Mouse (Mus musculus): Measurements from ENCODE around the gene Fgfr2. TPM values are rescaled to one million over a fixed set of nuclear protein-coding genes. Genes with fewer than 3 reads are reported as not detected.
"Not testable (repeated sequence)": the region's sequence is repeated elsewhere in the genome, so short reads cannot be mapped to it uniquely, and the experiment has no call there.

The Fgfr2 gene
- polyA plus RNA-seq, 1 experiment from 2014 or later, result 18.5 TPM

DNA sequence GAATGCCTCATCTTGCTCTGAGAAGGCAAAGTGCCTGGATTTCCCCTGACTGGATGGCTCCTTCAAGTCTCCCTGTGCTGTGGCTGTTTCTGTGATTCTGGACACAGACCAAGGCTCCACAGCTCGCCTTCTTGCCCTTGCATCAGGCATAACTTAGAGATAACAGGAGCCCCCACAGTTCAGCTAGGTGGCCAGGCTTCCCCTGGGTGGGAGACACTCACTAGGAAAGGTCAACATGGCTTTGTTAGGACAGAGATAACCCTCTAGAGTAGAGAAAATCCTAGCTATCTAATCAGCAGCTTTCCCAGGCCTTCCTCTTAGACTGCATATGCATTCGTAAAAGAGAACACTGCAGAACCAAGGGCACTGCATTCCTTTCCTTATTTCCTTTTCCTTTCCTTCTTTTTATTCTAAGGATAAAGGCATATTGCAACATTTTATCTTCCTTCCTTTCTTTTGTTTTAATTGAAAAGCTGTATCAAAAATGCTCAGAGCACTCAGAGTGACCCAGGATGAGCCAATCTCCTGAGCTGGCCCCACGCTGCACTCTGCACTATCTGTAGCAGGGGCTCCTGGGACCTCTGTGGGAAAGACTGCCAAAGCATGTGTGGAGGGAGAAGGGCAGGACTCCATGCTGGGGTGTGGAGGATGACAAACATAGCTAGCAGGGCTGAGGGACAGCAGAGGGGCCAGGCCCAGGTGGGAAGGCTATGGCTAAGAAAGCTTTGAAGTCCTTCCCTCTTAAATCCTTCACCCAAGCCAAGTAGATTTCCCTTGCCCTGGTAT is 2981.9 kb downstream of the Fgfr2 start:
- Histone ChIP-seq H3K9me3 (replicated peaks) (no peaks in the 10 kb centered on the region), H3K4me3 (no peak overlapping the region), H3K27me3 (replicated peaks) (no peaks in the 10 kb centered on the region), H3K4me1 (peaks cover 8% of the 10 kb centered on the region; the same call in 1 of the 2 replicates), H3K36me3 (no peaks in the 10 kb centered on the region), H3K4me2 (no peak overlapping the region), H3K9ac (no peak overlapping the region), H3K27ac (no peak overlapping the region)
- ATAC-seq, result no peak
- 17% methylated on average over 3 of the region's 3 CpGs for WGBS (ENCODE audit: insufficient replicate concordance)

- H3K4me1 ChIP-seq, result no peaks in the 10 kb centered on the region
- no peaks in the 10 kb centered on the region for H3K36me3 ChIP-seq
- no peak overlapping the region for H3K9ac ChIP-seq
- H3K27me3 ChIP-seq (replicated peaks), result no peaks in the 10 kb centered on the region
- no peak overlapping the region for H3K4me3 ChIP-seq
- no peak overlapping the region for H3K4me2 ChIP-seq
- H3K9me3 ChIP-seq (replicated peaks), result no peaks in the 10 kb centered on the region
- H3K27ac ChIP-seq, result no peak overlapping the region
- ATAC-seq, result no peak
- 39% methylated on average over 3 of the region's 3 CpGs for WGBS (ENCODE audit: insufficient replicate concordance)
Observed at GRCm38 (mm10) chr7:130134924-130135365, 2988.2 kb downstream of the Fgfr2 start.

DNA sequence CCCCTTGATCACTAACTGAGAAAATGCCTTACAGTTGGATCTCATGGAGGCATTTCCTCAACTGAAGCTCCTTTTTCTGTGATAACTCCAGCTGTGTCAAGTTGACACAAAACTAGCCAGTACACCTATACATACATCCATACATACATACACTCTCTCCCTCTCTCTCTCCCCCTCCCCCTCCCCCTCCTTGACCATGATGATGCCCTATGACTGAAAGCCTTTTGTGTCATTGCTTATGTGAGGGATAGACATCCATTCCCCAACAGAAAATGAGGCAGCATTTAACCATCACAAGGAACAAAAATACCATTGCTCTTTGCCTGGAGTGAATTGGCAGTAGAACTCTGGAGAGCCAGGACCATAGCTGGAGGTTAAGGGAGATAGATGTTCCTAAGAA is 2988.7 kb downstream of the Fgfr2 start:
- H3K4me3 ChIP-seq; H3K9ac ChIP-seq; ATAC-seq; H3K9me3 ChIP-seq (replicated peaks); H3K27me3 ChIP-seq (replicated peaks); H3K36me3 ChIP-seq; H3K4me2 ChIP-seq; H3K4me1 ChIP-seq; H3K27ac ChIP-seq: not testable (repeated sequence)

- H3K4me3 ChIP-seq, result no peak overlapping the region
- 73% methylated on average over 5 of the region's 5 CpGs for WGBS (ENCODE audit: insufficient replicate concordance)
- H3K9me3 ChIP-seq (replicated peaks), result no peaks in the 10 kb centered on the region
- no peaks in the 10 kb centered on the region for H3K27me3 ChIP-seq (replicated peaks)
- no peak overlapping the region for H3K9ac ChIP-seq
- no peak overlapping the region for H3K4me2 ChIP-seq
- no peak overlapping the region for H3K27ac ChIP-seq
- H3K36me3 ChIP-seq, result no peaks in the 10 kb centered on the region
- no peaks in the 10 kb centered on the region for H3K4me1 ChIP-seq
- ATAC-seq, result no peak
Observed at GRCm38 (mm10) chr7:130130226-130130625, 2992.9 kb downstream of the Fgfr2 start.

- ATAC-seq, result no peak
- H3K4me1 ChIP-seq, result no peaks in the 10 kb centered on the region
- no peaks in the 10 kb centered on the region for H3K36me3 ChIP-seq
- no peak overlapping the region for H3K27ac ChIP-seq
- H3K27me3 ChIP-seq (replicated peaks), result no peaks in the 10 kb centered on the region
- no peak overlapping the region for H3K4me3 ChIP-seq
- no peaks in the 10 kb centered on the region for H3K9me3 ChIP-seq (replicated peaks)
- WGBS (ENCODE audit: insufficient replicate concordance), result 43% methylated on average over 16 of the region's 16 CpGs
- no peak overlapping the region for H3K4me2 ChIP-seq
- no peak overlapping the region for H3K9ac ChIP-seq
Observed at GRCm38 (mm10) chr7:130129359-130129960, 2993.7 kb downstream of the Fgfr2 start.

- WGBS (ENCODE audit: insufficient replicate concordance), result 19% methylated on average over 2 of the region's 2 CpGs
- no peak for ATAC-seq
- H3K4me2 ChIP-seq, result no peak overlapping the region
- no peaks in the 10 kb centered on the region for H3K9me3 ChIP-seq (replicated peaks)
- no peak overlapping the region for H3K27ac ChIP-seq
- no peak overlapping the region for H3K9ac ChIP-seq
- H3K4me3 ChIP-seq, result no peak overlapping the region
- no peaks in the 10 kb centered on the region for H3K36me3 ChIP-seq
- no peaks in the 10 kb centered on the region for H3K4me1 ChIP-seq
- no peaks in the 10 kb centered on the region for H3K27me3 ChIP-seq (replicated peaks)
Observed at GRCm38 (mm10) chr7:130121507-130121906, 3001.6 kb downstream of the Fgfr2 start.

DNA sequence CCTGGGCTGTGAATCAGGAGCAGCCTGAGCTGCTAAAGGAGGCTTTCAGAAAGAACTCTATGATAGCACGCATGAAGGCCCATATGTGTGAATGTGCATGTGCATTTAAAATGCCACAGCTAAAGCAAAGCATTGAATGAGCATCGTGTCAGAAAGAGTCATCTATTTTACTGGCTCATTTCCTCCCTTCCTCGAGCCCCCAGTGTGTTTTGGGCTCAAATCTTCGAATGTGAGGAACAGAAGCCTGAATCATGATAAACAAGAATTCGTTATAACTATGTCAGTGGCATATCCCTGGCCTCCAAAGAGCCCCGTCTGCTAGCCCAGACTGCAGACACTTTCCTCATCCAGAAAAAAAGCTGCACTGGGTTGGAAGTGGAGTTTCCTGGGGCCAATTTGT is 3003.7 kb downstream of the Fgfr2 start:
- Histone ChIP-seq H3K4me2 (no peak overlapping the region), H3K9me3 (replicated peaks) (no peaks in the 10 kb centered on the region), H3K4me1 (no peaks in the 10 kb centered on the region), H3K36me3 (no peaks in the 10 kb centered on the region), H3K4me3 (no peak overlapping the region), H3K27me3 (replicated peaks) (no peaks in the 10 kb centered on the region), H3K27ac (no peak overlapping the region), H3K9ac (no peak overlapping the region)
- WGBS (ENCODE audit: insufficient replicate concordance), result 41% methylated on average over 6 of the region's 6 CpGs
- no peak for ATAC-seq

DNA sequence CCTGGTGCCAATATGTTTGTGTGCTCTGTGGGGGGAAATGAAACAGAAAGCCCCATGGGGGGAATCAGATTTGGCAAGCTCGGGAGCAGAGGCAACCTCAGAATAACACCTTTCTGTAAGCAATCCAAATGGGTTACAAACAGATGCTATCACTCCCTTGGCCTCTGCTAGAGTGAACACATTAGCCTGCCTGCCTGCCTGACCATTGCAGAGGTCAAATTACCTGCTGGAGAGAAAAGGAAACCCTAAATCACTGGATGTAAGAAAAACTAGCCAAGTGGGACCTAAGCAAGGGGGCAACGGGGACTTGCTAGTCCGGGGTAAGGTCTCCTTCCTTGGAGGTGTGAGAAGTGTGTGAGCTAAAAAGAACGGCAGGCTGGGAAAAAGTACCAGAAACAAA is 3004.4 kb downstream of the Fgfr2 start:
- H3K36me3 ChIP-seq, result no peaks in the 10 kb centered on the region
- H3K9ac ChIP-seq, result no peak overlapping the region
- H3K9me3 ChIP-seq (replicated peaks), result no peaks in the 10 kb centered on the region
- no peaks in the 10 kb centered on the region for H3K4me1 ChIP-seq
- WGBS (ENCODE audit: insufficient replicate concordance), result 33% methylated on average over 4 of the region's 4 CpGs
- H3K4me2 ChIP-seq, result no peak overlapping the region
- H3K4me3 ChIP-seq, result no peak overlapping the region
- no peak for ATAC-seq
- no peak overlapping the region for H3K27ac ChIP-seq
- no peaks in the 10 kb centered on the region for H3K27me3 ChIP-seq (replicated peaks)

GRCm38 (mm10) chr7:130117466-130118123 is 3005.6 kb downstream of the Fgfr2 start:
- Histone ChIP-seq H3K9ac (no peak overlapping the region), H3K36me3 (no peaks in the 10 kb centered on the region), H3K27me3 (replicated peaks) (no peaks in the 10 kb centered on the region), H3K4me1 (no peaks in the 10 kb centered on the region), H3K9me3 (replicated peaks) (no peaks in the 10 kb centered on the region), H3K4me3 (no peak overlapping the region), H3K27ac (no peak overlapping the region), H3K4me2 (no peak overlapping the region)
- no peak for ATAC-seq
- WGBS (ENCODE audit: insufficient replicate concordance), result 32% methylated on average over 4 of the region's 4 CpGs

DNA sequence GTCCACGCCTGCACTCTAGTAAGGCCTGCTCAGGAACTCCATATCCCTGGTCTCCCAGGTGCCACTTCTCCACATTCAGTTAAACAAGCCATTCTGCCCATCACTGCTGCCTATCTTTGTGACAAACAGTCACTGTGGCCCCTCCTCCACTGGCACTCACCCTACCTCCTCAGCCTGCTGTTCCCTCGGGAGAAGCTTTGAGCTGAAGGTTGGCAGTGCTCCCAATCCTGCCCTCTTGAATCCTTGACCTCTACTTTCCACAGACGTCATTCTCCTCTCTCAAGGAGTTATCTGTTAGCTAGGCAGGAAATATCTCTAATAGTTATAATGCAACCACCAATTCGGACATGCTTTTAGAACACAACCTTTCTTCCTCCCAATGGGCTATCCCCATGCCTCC is 3008.7 kb downstream of the Fgfr2 start:
- Histone ChIP-seq H3K27ac (no peak overlapping the region), H3K4me2 (no peak overlapping the region), H3K9ac (no peak overlapping the region), H3K9me3 (replicated peaks) (no peaks in the 10 kb centered on the region), H3K4me1 (no peaks in the 10 kb centered on the region), H3K36me3 (no peaks in the 10 kb centered on the region), H3K27me3 (replicated peaks) (no peaks in the 10 kb centered on the region), H3K4me3 (no peak overlapping the region)
- 53% methylated on average over 4 of the region's 4 CpGs for WGBS (ENCODE audit: insufficient replicate concordance)
- ATAC-seq, result no peak

All from liver, embryonic 12.5 days (tissue).